Mouse (Mus musculus): ENCODE measurements around the gene Rcn2. TPM values are rescaled to one million over a fixed set of nuclear protein-coding genes. Genes with fewer than 3 reads are reported as not detected.

Rcn2 gene
- polyA plus RNA-seq, 1 experiment from 2014 or later: 320 TPM

DNA sequence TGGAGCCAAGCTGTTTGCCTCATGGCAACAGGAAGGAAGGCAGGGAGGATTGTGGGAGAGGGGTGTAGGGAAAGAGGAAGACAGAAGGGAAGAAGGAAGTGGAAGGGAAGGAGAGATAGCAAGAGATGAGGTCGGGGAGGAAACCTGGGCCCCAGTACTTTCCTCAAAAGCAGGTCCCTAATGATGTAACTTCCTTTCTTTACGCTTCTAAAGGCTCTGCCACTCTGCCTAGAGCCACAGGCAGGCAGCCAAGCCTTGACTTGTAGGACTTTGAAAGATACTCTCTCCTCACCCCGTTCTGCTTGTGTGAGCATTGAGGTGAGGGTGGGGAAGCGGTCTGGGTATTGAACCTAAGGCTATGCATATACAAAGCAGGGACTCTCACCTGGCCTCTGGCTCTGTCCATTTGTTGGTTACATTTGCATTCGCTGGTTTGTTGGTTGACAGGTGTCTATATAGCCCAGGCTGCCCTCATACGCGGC is 58.4 kb downstream of the Rcn2 start:
- no peak overlapping the region for H3K4me2 ChIP-seq (replicated peaks)
- no peaks in the 10 kb centered on the region for H3K36me3 ChIP-seq
- no peaks in the 10 kb centered on the region for H3K9me3 ChIP-seq
- WGBS: 84% methylated on average over 7 of the region's 7 CpGs
- H3K9ac ChIP-seq: no peak overlapping the region
- no peak overlapping the region for H3K27ac ChIP-seq
- H3K27me3 ChIP-seq: no peaks in the 10 kb centered on the region
- no peak overlapping the region for H3K4me3 ChIP-seq
- no peak for ATAC-seq (ENCODE audit: low FRiP score, low read depth)
- no peaks in the 10 kb centered on the region for H3K4me1 ChIP-seq

DNA sequence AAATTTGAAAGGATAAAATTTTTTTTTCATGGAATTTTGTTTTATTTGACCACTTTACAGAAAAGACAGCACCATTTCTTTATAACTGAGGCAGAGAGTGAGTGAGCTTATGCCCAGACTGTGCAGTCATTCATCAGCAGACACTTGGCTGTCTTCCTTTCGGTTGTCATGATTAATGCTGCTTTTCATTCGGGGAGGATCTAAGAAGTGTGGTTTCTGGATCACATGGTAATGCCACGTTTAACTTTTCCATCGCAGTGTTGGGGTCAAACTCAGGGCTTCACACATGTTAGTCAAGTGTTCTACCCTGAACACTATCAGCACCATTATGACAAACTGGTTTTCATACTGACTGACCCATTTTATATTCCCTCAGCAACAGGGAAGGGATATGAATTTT is 59.4 kb downstream of the Rcn2 start:
- H3K27ac ChIP-seq: no peak overlapping the region
- H3K36me3 ChIP-seq: no peaks in the 10 kb centered on the region
- H3K27me3 ChIP-seq: no peaks in the 10 kb centered on the region
- H3K9ac ChIP-seq: no peak overlapping the region
- WGBS: 48% methylated on average over 4 of the region's 4 CpGs
- peaks cover 2% of the 10 kb centered on the region; the same call in 1 of the 2 replicates for H3K4me1 ChIP-seq
- ATAC-seq (ENCODE audit: low FRiP score, low read depth): no peak
- no peaks in the 10 kb centered on the region for H3K9me3 ChIP-seq
- no peak overlapping the region for H3K4me3 ChIP-seq
- no peak overlapping the region for H3K4me2 ChIP-seq (replicated peaks)

DNA sequence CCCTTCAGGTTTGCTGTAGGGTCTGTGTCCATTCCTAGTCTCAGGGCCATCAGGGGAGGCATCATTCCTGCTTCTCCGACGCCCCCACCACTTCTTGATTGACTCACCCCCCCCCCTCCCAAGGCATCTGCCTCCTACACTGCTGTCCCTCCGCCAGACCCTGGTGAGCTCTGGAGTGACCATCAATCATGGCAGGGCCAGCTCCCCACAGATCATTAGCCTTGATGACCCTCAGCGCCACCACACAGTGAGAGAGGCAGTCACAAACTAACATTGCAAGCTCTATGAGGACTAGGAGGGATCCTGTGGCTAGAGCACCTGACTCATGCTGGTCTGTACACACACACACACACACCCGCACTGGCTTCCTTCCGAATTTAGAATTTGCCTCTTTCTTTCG is 63.3 kb downstream of the Rcn2 start:
- Histone ChIP-seq H3K27me3 (no peaks in the 10 kb centered on the region), H3K9ac (no peak overlapping the region), H3K9me3 (no peaks in the 10 kb centered on the region), H3K4me2 (replicated peaks) (no peak overlapping the region), H3K27ac (no peak overlapping the region), H3K4me3 (no peak overlapping the region), H3K4me1 (peaks cover 9% of the 10 kb centered on the region; the same call in 1 of the 2 replicates), H3K36me3 (no peaks in the 10 kb centered on the region)
- WGBS: 47% methylated on average over 7 of the region's 7 CpGs
- no peak for ATAC-seq (ENCODE audit: low FRiP score, low read depth)

DNA sequence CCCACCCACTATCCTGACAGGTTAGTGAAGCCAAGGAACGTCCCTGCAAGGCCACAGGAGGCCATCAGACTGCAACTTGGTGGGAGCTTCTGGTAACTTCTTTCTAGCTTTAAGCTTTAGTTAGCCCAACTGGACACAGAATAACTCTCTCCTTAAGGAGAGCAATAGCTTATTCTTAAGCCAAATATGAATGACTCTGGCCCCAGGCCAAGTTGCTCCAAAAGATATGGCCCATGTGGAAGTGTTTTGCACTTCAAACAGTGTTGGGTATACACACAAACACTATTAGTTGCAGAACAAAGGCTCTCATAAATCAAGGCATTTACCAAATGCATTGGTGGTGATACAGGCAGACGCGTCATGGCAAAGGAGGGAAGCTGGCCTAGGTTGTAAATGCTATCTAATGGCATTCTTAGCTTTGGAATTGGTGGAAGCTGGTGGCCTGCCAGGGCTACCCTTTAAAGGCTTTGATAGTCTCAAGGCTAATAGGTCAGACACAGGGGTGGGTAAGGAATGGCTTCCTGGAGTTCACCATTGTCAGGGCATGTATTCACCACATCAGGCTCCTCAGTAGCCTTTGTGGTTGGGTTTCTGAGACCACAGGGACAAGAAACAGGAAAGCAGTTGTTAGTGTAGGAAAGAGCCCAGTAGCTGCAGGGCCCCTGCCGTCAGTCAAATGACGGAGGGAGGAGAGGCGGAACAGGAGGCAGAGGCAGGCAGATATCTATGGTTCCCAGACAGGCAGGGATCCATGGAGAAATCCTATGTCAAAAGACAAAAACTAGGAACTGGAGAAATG is 64.8 kb downstream of the Rcn2 start:
- no peak overlapping the region for H3K27ac ChIP-seq
- peaks cover 9% of the 10 kb centered on the region; the same call in 1 of the 2 replicates for H3K4me1 ChIP-seq
- no peak overlapping the region for H3K4me3 ChIP-seq
- 49% methylated on average over 6 of the region's 6 CpGs for WGBS
- H3K4me2 ChIP-seq (replicated peaks): no peak overlapping the region
- no peaks in the 10 kb centered on the region for H3K27me3 ChIP-seq
- no peak overlapping the region for H3K9ac ChIP-seq
- H3K9me3 ChIP-seq: no peaks in the 10 kb centered on the region
- H3K36me3 ChIP-seq: no peaks in the 10 kb centered on the region
- ATAC-seq (ENCODE audit: low FRiP score, low read depth): no peak

DNA sequence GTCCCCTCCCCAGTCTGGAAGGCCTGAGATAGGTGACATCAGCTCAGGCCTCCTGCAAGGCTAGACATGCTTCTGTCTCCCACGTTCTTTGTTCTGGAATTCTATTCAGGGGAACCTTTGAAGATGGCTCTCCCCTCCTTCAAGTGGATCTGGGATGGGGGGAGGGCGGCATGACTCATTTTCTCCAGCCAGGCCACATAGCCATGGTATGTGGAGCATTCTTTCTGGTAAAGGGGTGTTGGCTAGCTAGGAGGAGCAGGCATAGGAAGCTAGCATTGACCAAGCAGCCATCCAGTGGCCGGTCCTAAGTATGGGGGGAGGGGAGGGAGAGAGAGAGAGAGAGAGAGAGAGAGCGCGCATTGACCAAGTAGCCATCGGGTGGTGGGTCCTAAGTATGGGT is 65.9 kb downstream of the Rcn2 start:
- 70% methylated on average over 6 of the region's 6 CpGs for WGBS

DNA sequence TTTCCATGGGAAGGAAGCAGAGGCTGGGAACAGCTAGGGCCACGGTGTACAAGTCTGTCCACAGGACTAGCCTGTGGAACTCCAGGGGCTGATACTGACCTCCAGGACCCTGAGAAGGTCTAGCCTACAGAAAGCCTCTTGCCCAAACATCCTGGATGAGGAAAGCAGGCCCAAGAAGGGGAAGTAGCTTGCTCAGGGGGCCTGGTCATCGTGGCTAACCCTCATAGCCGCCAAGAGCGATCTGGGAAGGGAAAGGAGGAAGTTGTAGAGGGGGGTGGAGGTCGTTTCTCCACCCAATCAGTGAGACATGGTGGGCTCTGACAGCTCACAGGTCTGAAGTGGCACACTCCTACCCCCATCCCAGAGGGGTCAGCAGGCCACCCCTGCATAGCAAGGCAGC is 66.5 kb downstream of the Rcn2 start:
- Histone ChIP-seq H3K36me3 (no peaks in the 10 kb centered on the region), H3K9me3 (no peaks in the 10 kb centered on the region), H3K4me3 (no peak overlapping the region), H3K27me3 (no peaks in the 10 kb centered on the region), H3K4me2 (replicated peaks) (no peak overlapping the region), H3K9ac (no peak overlapping the region), H3K27ac (no peak overlapping the region), H3K4me1 (peaks cover 22% of the 10 kb centered on the region)
- WGBS: 75% methylated on average over 5 of the region's 5 CpGs
- ATAC-seq (ENCODE audit: low FRiP score, low read depth): no peak

More for the DNA sequence above, 65.9 kb downstream of the Rcn2 start:
- no peak overlapping the region for H3K27ac ChIP-seq
- no peak overlapping the region for H3K4me3 ChIP-seq
- peaks cover 15% of the 10 kb centered on the region for H3K4me1 ChIP-seq
- H3K4me2 ChIP-seq (replicated peaks): no peak overlapping the region
- H3K27me3 ChIP-seq: no peaks in the 10 kb centered on the region
- H3K9ac ChIP-seq: no peak overlapping the region
- no peaks in the 10 kb centered on the region for H3K9me3 ChIP-seq
- H3K36me3 ChIP-seq: no peaks in the 10 kb centered on the region
- no peak for ATAC-seq (ENCODE audit: low FRiP score, low read depth)

Other genes starting within 250 kb of the Rcn2 start
- gene Scaper, start 103.7 kb upstream of the Rcn2 start, polyA plus RNA-seq (2015; fragmentation: Nextera tagmentation; extraction: Ambion mirVana): 16.9 and 17.3 TPM in 2 replicates
- not detected in 2 replicates for gene 4930563M21Rik, start 31.3 kb upstream of the Rcn2 start, polyA plus RNA-seq (2015; fragmentation: Nextera tagmentation; extraction: Ambion mirVana)
- 1.3 and 1.4 TPM in 2 replicates for gene Pstpip1, start 48.1 kb downstream of the Rcn2 start, polyA plus RNA-seq (2015; fragmentation: Nextera tagmentation; extraction: Ambion mirVana)
- 550 and 580 TPM in 2 replicates for gene Tspan3, start 123.6 kb downstream of the Rcn2 start, polyA plus RNA-seq (2015; fragmentation: Nextera tagmentation; extraction: Ambion mirVana)